Mouse (Mus musculus) right cerebral cortex, postnatal 25 days (tissue): ENCODE data around the gene Klk1b5.

Source experiments
- DNase-seq: peaks from one replicate; pipeline ENCODE4 v3.0.0; 2022

Gene Klk1b5

GRCm38 (mm10) chr7:44254930-44255329, 39.2 kb downstream of the Klk1b5 start:
- DNase-seq: no peak

GRCm38 (mm10) chr7:44257278-44257677, 41.5 kb downstream of the Klk1b5 start, which contains the start of gene Acp4:
Gene Acp4 (minus strand): TSS chr7:44257378.
- DNase-seq: no peak

- DNase-seq: no peak
Observed at GRCm38 (mm10) chr7:44260410-44260809, 44.7 kb downstream of the Klk1b5 start.

GRCm38 (mm10) chr7:44261147-44261546, 45.4 kb downstream of the Klk1b5 start, which contains the start of gene Gm15517:
Gene Gm15517 (plus strand): TSS chr7:44261447.
- no peak for DNase-seq

- DNase-seq: peak; percentile 91
Observed at GRCm38 (mm10) chr7:44262791-44263643, 47.3 kb downstream of the Klk1b5 start.

GRCm38 (mm10) chr7:44268117-44268516, 52.4 kb downstream of the Klk1b5 start:
- DNase-seq: no peak

GRCm38 (mm10) chr7:44269397-44269796, 53.7 kb downstream of the Klk1b5 start:
- DNase-seq: no peak
